Mouse (Mus musculus) layer of hippocampus, adult 18-20 months (tissue): ENCODE data around the gene Mettl17. TPM values are rescaled to one million over a fixed set of nuclear protein-coding genes. Genes with fewer than 3 reads are reported as not detected.
A peak's percentile ranks its signal among the peaks of the same experiment; 100 is the strongest.
"Not testable (repeated sequence)": the region's sequence is repeated elsewhere in the genome, so short reads cannot be mapped to it uniquely, and the experiment has no call there.

Experiments used
- DNase-seq, 2 experiments: peaks; one replicate each; pipeline ENCODE4 v3.0.0; 2022; ENCODE audit warnings: low spot score in 2 of 2
- microRNA-seq, 2 experiments: library from miRNA; unstranded; fragments of <30 nt; microRNA quantifications; one replicate each; pipeline ENCODE4 v1.2.0; 2021
- total RNA-seq, 2 experiments: library from RNA; stranded (reverse); gene quantifications; 2 replicates each; pipeline ENCODE4 v1.2.3; 2021

Mettl17 gene
- total RNA-seq, 2 experiments from 2014 or later = 29.0 to 43.2 TPM

- not testable (repeated sequence) for DNase-seq
Observed at GRCm38 (mm10) chr14:51926930-51927329, 42.3 kb downstream of the Mettl17 start.

- peak; percentile 55 to 67 for DNase-seq
Observed at GRCm38 (mm10) chr14:51929309-51929943, 44.8 kb downstream of the Mettl17 start.

GRCm38 (mm10) chr14:51929968-51930367 is 45.3 kb downstream of the Mettl17 start:
- no peak for DNase-seq

GRCm38 (mm10) chr14:51930824-51931223 is 46.2 kb downstream of the Mettl17 start:
- peak; percentile 25 to 82 for DNase-seq

GRCm38 (mm10) chr14:51932092-51933020 is 47.7 kb downstream of the Mettl17 start:
- no peak for DNase-seq

- DNase-seq = no peak
Observed at GRCm38 (mm10) chr14:51939005-51939404, 54.4 kb downstream of the Mettl17 start.

- no peak for DNase-seq
Observed at GRCm38 (mm10) chr14:51940944-51941560, 56.4 kb downstream of the Mettl17 start.

- no peak for DNase-seq
Observed at GRCm38 (mm10) chr14:51941577-51941976, 56.9 kb downstream of the Mettl17 start.

- no peak for DNase-seq
Observed at GRCm38 (mm10) chr14:51942236-51942635, 57.6 kb downstream of the Mettl17 start.

Small RNA genes lying within 50 kb of the gene (microRNA-seq; reads per million reads assigned to microRNA genes)
- 0 reads per million in 2 experiments for gene Gm27375

Other genes starting within 250 kb of the Mettl17 start
- not detected for gene Gm4181, start 249.2 kb upstream of the Mettl17 start, total RNA-seq
- not detected for gene Gm17079, start 189.4 kb upstream of the Mettl17 start, total RNA-seq
- not detected for gene Gm5800, start 167.7 kb upstream of the Mettl17 start, total RNA-seq
- not detected for gene Ang4, start 111.3 kb upstream of the Mettl17 start, total RNA-seq
- gene AY358078, start 84.8 kb upstream of the Mettl17 start, total RNA-seq = not detected
- gene Ear6, start 31.1 kb upstream of the Mettl17 start, total RNA-seq = not detected
- gene Slc39a2, start 8.0 kb downstream of the Mettl17 start, total RNA-seq = 1 to 10 TPM; 6.7 to 8.0 TPM
- 1,000 to 10,000 TPM in 1 of 2 experiments, 100 to 1,000 TPM in 1; 922 to 1,028 TPM for gene Ndrg2, start 29.3 kb downstream of the Mettl17 start, total RNA-seq
- gene Tppp2, start 33.6 kb downstream of the Mettl17 start, total RNA-seq = not detected
- gene Rnase13, start 37.9 kb downstream of the Mettl17 start, total RNA-seq = not detected
- 10 to 100 TPM; 25.8 to 30.0 TPM for gene Arhgef40, start 99.9 kb downstream of the Mettl17 start, total RNA-seq
- gene Tmem253, start 130.8 kb downstream of the Mettl17 start, total RNA-seq = under 1 TPM; 0.63 to 0.92 TPM
- 10 to 100 TPM; 42.3 to 44.2 TPM for gene Zfp219, start 135.9 kb downstream of the Mettl17 start, total RNA-seq
- gene Olfr221, start 157.6 kb downstream of the Mettl17 start, total RNA-seq = not detected
- gene Hnrnpc, start 219.2 kb downstream of the Mettl17 start, total RNA-seq = 100 to 1,000 TPM; 255 to 280 TPM
- 1 to 10 TPM; 1.2 to 1.9 TPM for gene Rpgrip1, start 225.9 kb downstream of the Mettl17 start, total RNA-seq